Mouse (Mus musculus) kidney, postnatal 0 days (tissue): ENCODE data around the gene Srsf6. TPM values are rescaled to one million over a fixed set of nuclear protein-coding genes. Genes with fewer than 3 reads are reported as not detected.

Experiments
- ATAC-seq: fragments of 200-750 bp; cut with Nextera tagmentation; replicated peaks from 2 replicates; pipeline ENCODE4 v1.8.0; 2017; ENCODE audit warnings: low read depth, moderate number of reproducible peaks, moderate TSS enrichment, moderate library complexity; ENCODE audit not compliant: low FRiP score
- DNase-seq: peaks from one replicate; pipeline ENCODE4 v3.0.0-alpha.2; 2016; ENCODE audit warnings: low spot score
- H3K27ac ChIP-seq: fragments of 300-500 bp; sonication (generic); 2 replicates; pipeline ENCODE4 v1.5.1; 2014; ENCODE audit warnings: mild to moderate bottlenecking
- H3K27me3 ChIP-seq: fragments of 300-500 bp; sonication (generic); 2 replicates; pipeline ENCODE4 v1.6.1; 2014; ENCODE audit warnings: low read length, mixed read lengths; ENCODE audit not compliant: insufficient read depth
- H3K36me3 ChIP-seq: fragments of 300-500 bp; sonication (generic); 2 replicates; pipeline ENCODE4 v1.6.1; 2014; ENCODE audit warnings: low read length, mixed read lengths; ENCODE audit not compliant: insufficient read depth
- H3K4me1 ChIP-seq: fragments of 300-500 bp; sonication (generic); replicated peaks from 2 replicates; pipeline ENCODE4 v1.6.1; 2014; ENCODE audit warnings: antibody characterized with exemption, low read length, mixed read lengths; ENCODE audit not compliant: insufficient read depth
- H3K4me2 ChIP-seq: fragments of 300-500 bp; sonication (generic); 2 replicates; pipeline ENCODE4 v1.6.1; 2014; ENCODE audit warnings: mild to moderate bottlenecking, low read length, moderate library complexity, mixed read lengths
- H3K4me3 ChIP-seq: fragments of 300-500 bp; sonication (generic); replicated peaks from 2 replicates; pipeline ENCODE4 v1.5.1; 2014; ENCODE audit warnings: low read depth, low read length
- H3K9ac ChIP-seq: fragments of 300-500 bp; sonication (generic); 2 replicates; pipeline ENCODE4 v1.6.1; 2014; ENCODE audit warnings: low read depth, low read length
- H3K9me3 ChIP-seq: fragments of 300-500 bp; sonication (generic); replicated peaks from 2 replicates; pipeline ENCODE4 v1.6.1; 2016; ENCODE audit warnings: low read length, inconsistent platforms, mixed read lengths
- CTCF ChIP-seq: IDR thresholded peaks from 2 replicates; pipeline ENCODE4 v1.5.1; 2016; ENCODE audit warnings: antibody characterized with exemption, low read depth, mild to moderate bottlenecking, moderate library complexity
- WGBS: fragments of 180-500 bp; shearing (Covaris S2); extraction: QIAGEN DNeasy Blood & Tissue Kit; methylation state at CpG from one replicate; pipeline ENCODE4 v1.1.7; 2014; 5-methylcytosine and 5-hydroxymethylcytosine counted together
- polyA plus RNA-seq: library from polyadenylated mRNA; unstranded; fragments of >200 nt; fragmentation: Nextera tagmentation; extraction: Ambion mirVana; gene quantifications from 2 replicates; pipeline ENCODE4 v1.2.1, GENCODE M21; 2015

Gene Srsf6
- polyA plus RNA-seq, 1 experiment from 2014 or later, result 146 TPM

- 68% methylated on average over 12 of the region's 12 CpGs for WGBS
- Histone ChIP-seq H3K9ac (no peak overlapping the region), H3K9me3 (no peaks in the 10 kb centered on the region), H3K4me2 (no peak overlapping the region), H3K4me3 (no peak overlapping the region), H3K36me3 (no peaks in the 10 kb centered on the region), H3K4me1 (no peaks in the 10 kb centered on the region), H3K27me3 (no peaks in the 10 kb centered on the region), H3K27ac (no peak overlapping the region)
- TF ChIP-seq CTCF, result no peak
- no peak for ATAC-seq
- DNase-seq, result no peak
These were observed 31.3 kb upstream of the Srsf6 start for GRCm38 (mm10) chr2:162899880-162900589.

- 41% methylated on average over 2 of the region's 2 CpGs for WGBS
- no peak overlapping the region for H3K27ac ChIP-seq
These were observed 30.8 kb upstream of the Srsf6 start for GRCm38 (mm10) chr2:162900590-162900916.

GRCm38 (mm10) chr2:162905902-162906301 is 25.4 kb upstream of the Srsf6 start:
- TF ChIP-seq CTCF, result no peak
- DNase-seq, result no peak
- no peak overlapping the region for H3K4me3 ChIP-seq
- no peak overlapping the region for H3K9ac ChIP-seq
- H3K36me3 ChIP-seq, result no peaks in the 10 kb centered on the region
- WGBS, result 51% methylated on average over 4 of the region's 4 CpGs
- H3K4me1 ChIP-seq, result no peaks in the 10 kb centered on the region
- no peak overlapping the region for H3K27ac ChIP-seq
- H3K9me3 ChIP-seq, result no peaks in the 10 kb centered on the region
- H3K27me3 ChIP-seq, result no peaks in the 10 kb centered on the region
- no peak overlapping the region for H3K4me2 ChIP-seq
- ATAC-seq, result peak; percentile 69

More at GRCm38 (mm10) chr2:162900590-162900916, 30.8 kb upstream of the Srsf6 start:
- ATAC-seq (no peak), DNase-seq (no peak)
- no peaks in the 10 kb centered on the region for H3K36me3 ChIP-seq
- no peaks in the 10 kb centered on the region for H3K4me1 ChIP-seq
- TF ChIP-seq CTCF, result no peak
- no peaks in the 10 kb centered on the region for H3K27me3 ChIP-seq
- H3K9ac ChIP-seq, result no peak overlapping the region
- no peak overlapping the region for H3K4me2 ChIP-seq
- no peaks in the 10 kb centered on the region for H3K9me3 ChIP-seq
- H3K4me3 ChIP-seq, result no peak overlapping the region

- no peak for DNase-seq
- peak; percentile 45; the same call in 1 of the 2 replicates for TF ChIP-seq CTCF
These were observed 23.3 kb upstream of the Srsf6 start for GRCm38 (mm10) chr2:162908052-162908491.

GRCm38 (mm10) chr2:162914040-162914439 is 17.3 kb upstream of the Srsf6 start:
- 77% methylated on average over 3 of the region's 3 CpGs for WGBS
- no peak overlapping the region for H3K9ac ChIP-seq
- no peak for TF ChIP-seq CTCF
- H3K27me3 ChIP-seq, result no peaks in the 10 kb centered on the region
- H3K36me3 ChIP-seq, result no peaks in the 10 kb centered on the region
- no peak overlapping the region for H3K4me2 ChIP-seq
- DNase-seq (no peak), ATAC-seq (no peak)
- no peaks in the 10 kb centered on the region for H3K4me1 ChIP-seq
- H3K9me3 ChIP-seq, result no peaks in the 10 kb centered on the region
- no peak overlapping the region for H3K4me3 ChIP-seq
- no peak overlapping the region for H3K27ac ChIP-seq

More at GRCm38 (mm10) chr2:162908052-162908491, 23.3 kb upstream of the Srsf6 start:
- H3K4me1 ChIP-seq, result no peaks in the 10 kb centered on the region
- H3K4me2 ChIP-seq, result no peak overlapping the region
- no peaks in the 10 kb centered on the region for H3K9me3 ChIP-seq
- no peak for ATAC-seq
- 40% methylated on average over 16 of the region's 16 CpGs for WGBS
- H3K27ac ChIP-seq, result no peak overlapping the region
- no peak overlapping the region for H3K4me3 ChIP-seq
- no peak overlapping the region for H3K9ac ChIP-seq
- H3K36me3 ChIP-seq, result no peaks in the 10 kb centered on the region
- no peaks in the 10 kb centered on the region for H3K27me3 ChIP-seq

- Histone ChIP-seq H3K36me3 (no peaks in the 10 kb centered on the region), H3K27me3 (no peaks in the 10 kb centered on the region), H3K4me3 (no peak overlapping the region), H3K27ac (no peak overlapping the region), H3K4me2 (no peak overlapping the region), H3K9ac (no peak overlapping the region), H3K4me1 (no peaks in the 10 kb centered on the region), H3K9me3 (no peaks in the 10 kb centered on the region)
- ATAC-seq (no peak), DNase-seq (peak; percentile 50)
- 49% methylated on average over 2 of the region's 2 CpGs for WGBS
- TF ChIP-seq CTCF, result peak; percentile 71
These were observed 16.8 kb upstream of the Srsf6 start for GRCm38 (mm10) chr2:162914519-162914918.
